Mouse (Mus musculus): ENCODE results near the gene 0610012G03Rik.
"Not testable (repeated sequence)": the region's sequence is repeated elsewhere in the genome, so short reads cannot be mapped to it uniquely, and the experiment has no call there.

Gene 0610012G03Rik

DNA sequence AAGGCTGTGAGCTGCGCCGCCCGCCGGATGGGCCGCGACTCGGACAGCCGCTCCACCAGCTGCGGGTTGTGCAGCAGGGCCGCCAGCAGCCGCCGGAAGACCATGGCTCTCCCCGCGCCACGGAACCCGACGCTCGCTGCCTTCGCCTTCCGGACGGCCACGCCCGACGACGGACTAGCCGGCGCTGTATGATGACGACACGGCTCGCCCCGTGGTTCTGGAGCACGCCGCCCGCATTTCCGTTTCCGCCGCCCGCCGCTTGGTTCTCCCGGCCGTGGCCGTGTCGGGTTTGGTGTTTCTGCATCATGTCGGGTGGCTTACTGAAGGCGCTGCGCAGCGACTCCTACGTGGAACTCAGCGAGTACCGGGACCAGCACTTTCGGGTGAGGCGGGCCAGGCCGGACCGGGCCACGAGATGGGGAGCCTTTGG is at the start of gene 0610012G03Rik, which contains the start of gene Ncbp2:
Gene 0610012G03Rik (minus strand): TSS at position 150 of the 430 bp plus-strand sequence.
Gene Ncbp2 (plus strand): TSS at position 169 of the 430 bp plus-strand sequence.
- peak; percentile 95 for DNase-seq (ENCODE audit: extremely low read depth, insufficient read length, low spot score)

DNA sequence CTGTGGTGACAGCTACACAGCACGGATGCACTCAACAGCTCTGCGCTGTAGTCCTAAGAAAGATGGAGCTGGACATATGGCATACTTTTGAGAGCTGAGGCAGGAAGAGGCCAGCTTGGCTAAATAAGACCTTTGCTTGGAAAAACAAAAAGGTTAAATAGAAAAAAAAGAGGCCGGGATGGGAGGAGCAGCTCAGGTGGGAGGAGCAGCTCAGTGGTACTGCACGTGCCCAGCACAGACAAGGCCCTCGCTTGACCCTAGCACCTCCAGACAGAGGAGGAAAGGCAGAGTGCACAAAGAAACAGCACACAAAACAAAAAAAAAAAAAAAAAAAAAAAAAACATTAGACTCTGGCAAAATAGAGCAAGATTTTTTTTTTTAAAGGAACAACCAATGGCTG is 48.1 kb upstream of the 0610012G03Rik start:
- no peak for DNase-seq (ENCODE audit: extremely low read depth, insufficient read length, low spot score)

DNA sequence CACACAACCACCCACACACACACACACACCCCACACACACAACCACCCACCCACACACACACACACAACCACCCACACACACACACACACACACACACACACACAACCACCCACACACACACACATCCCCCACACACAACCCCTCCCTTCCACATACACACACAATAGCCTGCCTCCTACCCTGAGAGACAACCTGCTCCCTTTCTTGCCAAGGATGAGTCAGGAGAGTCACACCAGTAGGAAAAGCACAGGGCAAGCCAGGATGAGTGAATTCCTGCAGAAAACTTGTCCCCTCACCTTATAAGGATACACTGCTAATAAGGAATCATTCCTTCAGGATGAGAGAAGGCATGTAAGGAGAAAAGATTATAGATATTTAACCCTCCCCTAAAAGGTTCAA is 45.7 kb upstream of the 0610012G03Rik start:
- no peak for DNase-seq (ENCODE audit: extremely low read depth, insufficient read length, low spot score)

DNA sequence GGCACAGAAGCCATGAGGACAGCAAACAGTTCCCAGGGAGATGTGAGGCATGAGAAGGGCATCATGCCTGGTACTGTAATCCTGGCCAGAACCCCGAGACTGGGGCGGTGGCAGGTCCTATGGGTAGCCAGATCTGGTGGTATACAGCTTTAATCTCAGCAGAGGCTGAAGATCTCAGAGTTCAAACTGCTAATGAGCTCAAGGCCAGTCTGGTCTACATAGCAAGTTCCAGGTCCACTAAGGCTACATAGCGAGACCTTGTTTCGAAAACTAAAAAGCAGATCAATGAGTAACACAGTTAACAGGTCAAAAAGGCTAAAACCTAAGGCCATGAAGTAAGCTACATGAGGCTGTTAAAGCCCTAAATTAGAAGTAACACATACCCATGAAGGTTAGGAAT is 44.9 kb upstream of the 0610012G03Rik start:
- no peak for DNase-seq (ENCODE audit: extremely low read depth, insufficient read length, low spot score)

DNA sequence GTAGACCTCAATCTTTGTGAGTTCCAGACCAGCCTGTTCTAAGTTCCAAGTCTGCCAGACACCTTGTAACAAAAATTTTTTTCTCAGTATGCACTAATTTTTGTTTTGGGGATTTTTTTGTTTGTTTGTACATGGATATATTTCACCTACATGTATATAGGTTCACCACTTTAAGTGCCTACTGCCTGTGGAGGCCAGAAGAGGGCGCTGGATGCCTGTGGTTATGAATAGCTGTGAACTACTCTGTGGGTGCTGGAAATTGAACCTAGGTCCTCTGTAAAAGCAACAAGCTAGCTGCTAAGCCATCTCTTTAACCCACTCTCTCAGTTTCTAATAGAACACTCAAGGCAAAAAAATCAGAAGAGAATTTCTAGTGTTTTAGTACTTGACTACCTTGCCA is 43.7 kb upstream of the 0610012G03Rik start:
- DNase-seq (ENCODE audit: extremely low read depth, insufficient read length, low spot score), result no peak

DNA sequence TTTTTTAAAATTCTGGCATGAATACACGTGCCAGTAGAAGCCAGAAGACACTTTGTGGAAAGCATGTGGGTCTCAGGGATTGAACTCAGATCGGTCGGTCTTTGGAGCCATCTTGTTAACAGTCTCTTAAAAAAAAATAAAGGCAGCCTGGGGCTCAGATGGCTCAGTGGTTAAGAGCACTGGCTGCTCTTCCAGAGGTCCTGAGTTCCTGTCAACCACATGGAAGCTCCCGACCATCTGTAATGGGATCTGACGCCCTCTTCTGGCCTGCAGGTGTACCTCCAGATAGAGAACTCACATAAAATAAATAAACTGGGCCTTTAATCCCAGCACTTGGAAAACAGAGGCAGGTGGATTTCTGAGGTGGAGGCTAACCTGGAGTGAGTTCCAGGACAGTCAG is 32.7 kb upstream of the 0610012G03Rik start:
- DNase-seq (ENCODE audit: extremely low read depth, insufficient read length, low spot score), result no peak

DNA sequence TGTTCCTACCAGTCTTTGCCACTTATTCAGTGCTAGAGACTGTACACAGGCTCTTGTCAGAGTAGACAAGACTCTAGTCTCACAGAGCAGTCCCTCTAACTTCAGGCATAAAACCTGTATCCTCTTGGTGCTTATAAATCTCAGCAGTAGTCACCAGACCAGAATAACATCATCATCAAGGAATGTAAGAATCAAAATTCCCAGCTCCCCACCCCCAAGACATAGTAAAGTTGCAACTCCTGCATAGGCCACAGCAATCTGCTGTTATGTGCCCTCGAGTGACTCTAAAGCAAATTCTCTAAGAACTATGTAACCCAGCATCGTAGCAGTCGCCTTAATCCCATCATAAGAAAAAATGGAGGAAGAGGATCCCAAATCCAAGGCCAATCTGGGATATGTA is 31.2 kb upstream of the 0610012G03Rik start:
- no peak for DNase-seq (ENCODE audit: extremely low read depth, insufficient read length, low spot score)

DNA sequence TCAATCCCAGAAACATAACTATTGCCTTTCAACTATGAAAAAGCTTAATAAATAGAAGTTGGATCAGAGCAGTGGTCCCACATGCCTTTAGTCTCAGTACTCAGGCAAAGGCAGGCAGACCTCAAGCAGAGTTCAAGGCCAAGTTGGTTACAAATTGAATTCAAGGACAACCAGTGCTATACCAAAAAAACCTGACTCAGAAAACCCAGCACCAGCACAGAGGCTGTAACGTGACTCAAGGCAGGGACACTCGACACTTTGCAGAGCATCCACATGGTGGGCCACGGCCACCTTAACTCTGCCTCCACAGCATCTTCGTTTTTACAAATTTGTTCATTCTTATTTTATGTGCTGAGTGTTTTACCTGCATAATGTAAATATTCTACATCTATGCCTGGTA is 27.0 kb upstream of the 0610012G03Rik start:
- no peak for DNase-seq (ENCODE audit: extremely low read depth, insufficient read length, low spot score)

DNA sequence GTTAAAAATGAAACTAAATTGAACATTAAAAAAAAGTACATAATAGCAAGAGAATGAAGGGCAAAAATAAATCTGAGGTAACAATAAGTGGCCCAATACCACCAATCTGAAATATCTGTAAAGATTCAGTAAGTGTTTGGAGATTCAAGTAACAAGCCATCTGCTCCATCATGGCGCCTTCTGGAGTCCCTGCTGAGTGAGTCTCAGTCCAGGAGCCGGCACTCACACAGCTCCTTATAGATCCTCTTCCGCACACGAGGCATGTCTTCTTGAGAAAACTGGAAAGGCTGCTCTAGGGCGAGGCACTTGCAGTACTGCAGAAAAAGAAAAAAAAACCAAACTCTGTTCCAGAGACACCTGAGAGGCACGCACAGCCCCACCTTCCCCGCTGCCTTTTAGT is 14.9 kb upstream of the 0610012G03Rik start:
- DNase-seq (ENCODE audit: extremely low read depth, insufficient read length, low spot score), result no peak

DNA sequence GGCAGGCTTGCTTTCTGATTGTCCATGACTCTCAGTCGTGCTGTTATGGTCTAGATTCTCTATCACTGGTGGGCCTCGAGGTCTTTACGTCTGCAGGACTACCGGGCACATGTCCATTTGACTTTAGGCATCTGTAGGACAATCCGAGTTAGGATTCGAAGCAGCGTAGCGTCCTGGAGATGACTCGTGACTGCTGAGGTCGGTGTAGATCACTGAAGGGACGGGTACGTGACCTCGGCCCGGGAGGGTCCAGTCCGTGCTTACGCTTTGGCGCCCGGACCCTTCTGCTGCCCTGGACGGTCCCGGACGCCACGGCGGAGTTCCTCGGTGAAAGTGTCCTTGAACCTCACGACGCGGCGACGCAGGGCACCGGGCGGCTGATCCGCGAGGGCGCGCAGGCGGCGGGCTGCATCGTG is 385 bp downstream of the 0610012G03Rik start:
- no peak for DNase-seq (ENCODE audit: extremely low read depth, insufficient read length, low spot score)

DNA sequence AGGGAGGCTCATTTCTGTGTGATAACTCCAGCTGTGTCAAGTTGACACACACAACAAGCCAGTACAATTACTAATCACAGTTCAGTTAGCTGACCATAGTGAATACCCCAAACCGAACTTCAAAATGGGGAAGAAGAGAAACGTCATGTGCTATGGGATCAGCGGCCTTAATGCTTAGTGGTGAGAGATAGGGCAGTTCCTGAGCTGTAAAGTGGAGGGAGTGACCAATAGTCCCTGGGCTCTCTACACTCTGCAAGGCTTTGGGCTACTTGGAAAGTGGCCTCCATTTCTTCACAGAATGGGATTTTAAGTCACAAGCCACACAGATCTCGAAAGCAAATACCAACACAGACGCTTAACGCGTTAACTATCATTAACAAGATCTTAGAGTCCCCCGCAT is 961 bp downstream of the 0610012G03Rik start:
- no peak for DNase-seq (ENCODE audit: extremely low read depth, insufficient read length, low spot score)

DNA sequence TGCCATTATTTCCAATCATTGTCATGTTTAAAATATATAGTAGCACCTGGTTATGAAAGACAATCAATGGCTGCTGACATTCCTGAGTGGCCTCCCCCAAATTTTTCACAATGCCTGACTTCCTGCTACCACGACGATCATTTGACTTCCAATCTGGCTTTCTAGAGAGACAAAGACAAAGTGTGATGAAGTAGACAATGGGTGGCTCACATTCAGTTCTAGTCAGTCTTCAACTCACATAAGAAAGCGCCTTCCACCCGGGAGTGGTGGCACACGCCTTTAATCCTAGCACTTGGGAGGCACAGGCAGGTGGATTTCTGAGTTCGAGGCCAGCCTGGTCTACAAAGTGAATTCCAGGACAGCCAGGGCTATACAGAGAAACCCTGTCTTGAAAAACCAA is 2.3 kb downstream of the 0610012G03Rik start:
- DNase-seq (ENCODE audit: extremely low read depth, insufficient read length, low spot score), result not testable (repeated sequence)

DNA sequence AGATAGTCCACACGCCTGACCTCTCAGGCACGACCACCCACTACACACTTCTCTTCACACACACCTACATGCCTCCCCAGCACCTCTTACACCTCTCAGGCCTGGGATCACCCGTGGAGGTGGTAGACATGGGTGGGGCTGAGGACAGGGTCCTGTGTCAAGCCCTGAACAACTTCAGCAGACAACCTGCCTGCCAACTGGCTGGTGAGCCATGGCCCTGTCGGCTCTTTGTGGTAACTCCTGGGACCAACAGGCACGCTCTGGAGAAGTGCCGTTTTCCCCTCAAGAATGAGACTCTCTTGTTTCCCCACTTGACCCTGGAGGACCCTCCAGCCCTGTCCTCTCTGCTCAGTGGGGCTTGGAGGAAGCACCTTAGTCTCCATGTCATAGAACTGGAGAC is 2.9 kb downstream of the 0610012G03Rik start:
- no peak for DNase-seq (ENCODE audit: extremely low read depth, insufficient read length, low spot score)

DNA sequence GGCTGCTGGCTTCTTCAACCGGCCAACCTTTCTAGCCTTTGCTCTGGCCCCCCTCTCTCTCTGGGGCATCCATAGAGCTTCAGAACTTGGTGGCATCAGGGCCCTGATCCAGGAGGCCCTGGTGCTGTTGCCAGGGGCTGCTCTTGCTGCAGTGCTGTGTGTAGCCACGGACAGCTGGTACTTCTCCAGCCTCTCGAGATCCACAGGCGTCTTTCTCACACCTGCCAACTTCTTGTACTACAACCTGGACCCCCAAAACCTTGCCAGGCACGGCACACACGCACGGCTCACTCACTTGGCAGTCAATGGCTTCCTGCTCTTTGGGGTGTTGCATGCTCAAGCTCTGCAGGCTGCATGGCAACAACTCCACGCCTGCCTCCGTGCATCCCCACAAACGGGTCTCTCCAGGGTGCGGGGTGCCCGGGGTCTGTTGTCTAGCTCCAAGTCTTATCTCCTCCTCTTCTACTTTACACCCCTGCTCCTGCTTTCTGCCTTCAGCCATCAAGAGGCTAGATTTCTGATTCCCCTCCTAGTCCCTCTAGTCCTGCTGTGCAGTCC is 3.5 kb downstream of the 0610012G03Rik start:
- no peak for DNase-seq (ENCODE audit: extremely low read depth, insufficient read length, low spot score)

DNA sequence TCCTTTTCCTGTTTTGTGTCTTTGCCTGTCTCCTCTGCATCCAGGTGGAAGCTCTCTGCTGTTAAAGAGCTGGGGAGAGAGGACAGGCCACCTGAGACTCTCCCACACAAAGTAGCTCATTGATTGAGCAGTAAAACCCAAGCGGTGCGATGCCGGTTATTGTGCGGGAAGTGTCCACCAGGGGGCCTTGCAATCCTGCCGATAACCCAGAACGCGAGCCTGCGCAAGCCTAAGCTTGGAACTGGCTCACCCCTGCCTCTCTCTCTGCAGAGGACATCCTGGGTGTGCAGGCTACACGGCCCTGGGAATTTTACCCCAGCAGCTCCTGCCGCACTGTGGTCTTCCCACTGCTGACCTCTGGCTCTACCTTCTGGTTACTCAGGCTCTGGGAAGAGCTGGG is 4.3 kb downstream of the 0610012G03Rik start:
- DNase-seq (ENCODE audit: extremely low read depth, insufficient read length, low spot score), result peak; percentile 41

DNA sequence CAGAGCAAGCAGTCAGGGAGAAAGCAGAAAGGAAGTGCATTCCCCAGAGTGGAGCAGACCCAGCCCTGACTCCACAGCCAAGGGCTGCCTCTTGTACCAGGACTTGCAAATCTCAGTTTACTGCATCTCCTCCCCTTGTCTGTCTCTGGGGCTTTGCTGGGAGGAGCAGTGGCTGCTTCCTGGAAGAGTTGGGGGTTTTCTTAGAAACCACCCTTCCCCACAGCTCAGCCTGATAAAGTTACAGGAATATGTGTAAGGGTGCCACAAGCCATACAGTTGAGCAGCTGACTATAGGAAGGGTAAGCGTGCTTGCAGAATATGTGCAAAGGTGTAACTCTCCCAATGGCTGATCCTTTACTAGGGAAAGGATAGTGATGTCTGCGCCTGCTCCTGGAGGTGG is 7.7 kb downstream of the 0610012G03Rik start:
- no peak for DNase-seq (ENCODE audit: extremely low read depth, insufficient read length, low spot score)

DNA sequence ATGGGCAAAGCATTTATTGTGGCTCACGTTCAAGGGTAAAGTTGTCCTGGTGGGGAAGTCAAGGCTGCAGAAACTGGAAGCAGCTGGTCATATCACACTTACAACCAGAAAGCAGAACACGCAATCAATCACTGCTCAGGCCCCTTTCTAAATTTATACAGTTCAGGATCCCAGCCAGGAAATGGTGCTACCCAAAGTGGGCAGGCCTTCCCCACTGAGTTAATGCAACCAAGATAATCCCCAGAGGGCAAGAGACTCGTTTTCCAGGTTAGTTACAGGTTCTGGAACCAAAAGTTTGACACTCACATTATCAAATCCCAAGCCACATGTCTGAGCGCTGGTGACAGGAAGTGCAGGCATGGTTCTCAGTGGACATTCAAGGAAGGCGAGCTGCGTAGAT is 9.4 kb downstream of the 0610012G03Rik start:
- DNase-seq (ENCODE audit: extremely low read depth, insufficient read length, low spot score), result no peak

DNA sequence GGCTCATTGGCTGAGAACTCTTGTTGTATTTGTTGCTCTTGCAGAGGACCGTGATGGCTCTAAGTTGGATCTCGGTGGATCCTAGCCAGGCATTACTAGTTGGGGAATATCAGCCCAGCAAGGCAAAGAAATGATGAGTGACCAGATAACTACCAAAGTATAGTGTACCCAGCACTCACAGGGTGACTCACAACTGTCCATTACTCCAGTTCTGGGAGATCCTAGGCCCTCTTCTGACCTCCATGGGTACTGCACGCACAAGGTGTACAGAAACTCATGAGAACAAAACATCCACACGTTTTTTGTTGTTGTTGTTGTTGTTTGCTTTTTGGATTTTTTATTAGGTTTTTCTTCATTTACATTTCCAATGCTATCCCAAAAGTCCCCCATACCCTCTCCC is 11.7 kb downstream of the 0610012G03Rik start:
- DNase-seq (ENCODE audit: extremely low read depth, insufficient read length, low spot score), result no peak

DNA sequence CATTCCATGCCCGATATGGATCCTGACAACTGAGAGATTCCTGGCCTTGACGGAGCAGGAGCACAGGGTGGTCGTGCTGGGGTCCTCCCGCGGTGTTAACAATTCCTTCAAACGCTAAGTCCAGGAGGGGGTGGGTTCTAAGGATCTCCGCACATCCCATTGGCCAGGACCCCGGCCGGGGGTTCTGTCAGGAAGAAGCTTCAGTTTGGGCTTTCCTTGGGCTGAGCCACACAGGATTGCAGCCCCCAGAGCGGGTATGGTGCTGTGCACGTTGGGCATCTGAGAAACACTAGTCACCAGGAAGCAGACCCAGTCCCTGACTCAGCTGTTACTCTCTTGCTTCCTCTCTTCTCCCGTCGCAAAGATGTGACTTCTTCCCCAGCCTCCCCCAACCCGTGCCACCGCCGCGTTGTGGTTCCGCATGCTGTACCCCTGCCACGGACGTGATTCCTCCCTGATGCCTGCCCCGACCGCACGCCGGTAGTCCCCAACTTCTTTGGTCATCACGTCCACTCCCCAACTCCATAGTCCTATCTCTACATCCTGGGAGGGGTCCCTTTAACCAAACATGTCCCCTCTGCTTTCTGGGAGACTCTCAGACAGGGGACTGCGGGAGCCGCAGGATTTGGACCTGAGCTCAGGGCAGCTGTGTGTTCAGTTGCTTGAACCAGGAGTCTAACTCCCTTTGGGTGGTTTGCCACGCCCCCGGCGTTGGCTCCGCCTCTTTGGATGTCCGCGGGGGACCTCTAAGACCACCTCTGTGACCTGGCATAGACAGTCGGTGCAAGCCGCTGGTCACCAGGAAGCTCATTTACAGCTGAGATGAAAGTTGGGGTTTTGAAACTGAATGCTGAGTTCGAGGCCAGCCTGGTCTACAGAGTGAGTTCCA is 13.0 kb downstream of the 0610012G03Rik start:
- DNase-seq (ENCODE audit: extremely low read depth, insufficient read length, low spot score), result no peak

DNA sequence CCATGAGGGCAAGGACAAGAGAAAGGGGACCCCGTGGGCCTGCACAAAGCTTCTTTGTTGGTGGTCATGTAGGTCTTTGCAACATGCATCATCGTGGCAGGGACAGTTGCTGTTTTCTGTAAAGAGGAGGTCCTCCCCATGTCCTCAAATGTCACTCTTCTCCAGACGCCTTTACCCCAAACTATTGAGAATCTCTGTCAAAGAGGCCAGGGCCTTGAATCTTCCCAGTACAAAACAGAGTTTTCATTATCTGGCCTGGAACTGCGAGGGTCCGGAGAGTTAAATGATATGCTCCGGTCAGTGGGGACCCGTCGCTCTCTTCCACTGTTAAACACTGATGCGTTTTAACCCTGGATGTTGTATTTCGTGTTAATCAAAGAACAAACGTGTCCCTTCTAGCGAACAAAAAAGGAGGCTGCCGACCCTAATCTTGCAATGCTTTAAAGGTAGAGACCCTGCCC is 13.7 kb downstream of the 0610012G03Rik start:
- DNase-seq (ENCODE audit: extremely low read depth, insufficient read length, low spot score), result no peak

DNA sequence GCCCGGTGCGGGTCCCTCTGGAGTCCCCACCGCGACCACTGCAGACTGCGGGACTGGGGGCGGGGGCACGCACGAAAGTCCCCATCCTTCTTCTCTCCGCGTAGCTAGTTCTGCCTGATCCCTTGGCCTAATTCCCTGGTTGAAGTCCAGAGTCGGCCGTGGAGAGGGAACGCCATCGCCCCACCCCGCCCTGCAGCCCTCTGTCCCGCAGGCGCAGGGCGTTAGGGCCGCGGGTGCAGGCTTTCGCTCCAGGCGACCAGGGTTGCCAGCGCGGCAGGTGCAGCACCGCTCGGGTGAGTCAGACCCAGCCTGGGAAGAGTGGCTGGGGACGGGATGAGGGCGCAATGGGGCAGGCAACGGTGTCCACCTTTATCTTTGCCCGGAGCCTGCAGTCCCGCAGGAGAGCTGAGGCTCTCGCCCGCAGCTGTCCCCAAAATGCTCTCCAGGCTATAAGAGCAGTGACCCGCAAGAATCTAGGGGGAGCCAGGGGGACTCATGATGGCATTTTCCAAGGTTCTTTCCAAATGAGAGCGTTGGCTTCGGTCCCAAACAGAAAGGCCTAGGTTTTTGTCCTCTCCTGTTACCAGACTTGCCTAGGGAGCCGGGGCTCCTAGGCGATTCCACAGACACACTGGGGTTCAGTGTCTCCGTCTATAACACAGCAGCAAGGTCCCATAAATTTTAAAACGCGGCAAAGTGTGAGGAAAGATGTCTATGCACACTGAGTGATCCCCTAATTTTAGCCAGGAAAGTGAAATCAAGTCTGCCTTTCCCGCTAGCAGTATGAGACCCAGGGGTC is 14.3 kb downstream of the 0610012G03Rik start, which contains the start of gene Pigz:
Gene Pigz (plus strand): TSS at position 101 of the 799 bp plus-strand sequence.
- DNase-seq (ENCODE audit: extremely low read depth, insufficient read length, low spot score), result no peak
